Mouse (Mus musculus) hindbrain, embryonic 15.5 days (tissue): ENCODE results near the gene Aprt. TPM values are rescaled to one million over a fixed set of nuclear protein-coding genes. Genes with fewer than 3 reads are reported as not detected.

ENCODE experiments used
- microRNA-seq: library from miRNA; unstranded; fragments of <30 nt; microRNA quantifications from one replicate; pipeline ENCODE4, GENCODE M21; 2016
- polyA plus RNA-seq: library from polyadenylated mRNA; unstranded; fragments of >200 nt; fragmentation: Nextera tagmentation; extraction: Ambion mirVana; gene quantifications from 2 replicates; pipeline ENCODE4 v1.2.1, GENCODE M21; 2015

Aprt gene
- polyA plus RNA-seq, 1 experiment from 2014 or later: 179 TPM

Small RNAs within 50 kb of the gene (microRNA-seq; reads per million reads assigned to microRNA genes)
- gene Mir6396: not detected

Other genes with a start within 250 kb of the Aprt start
- gene Trhr2, start 216.2 kb downstream of the Aprt start, polyA plus RNA-seq: 0.10 and 0.28 TPM in 2 replicates
- 35.5 and 38.1 TPM in 2 replicates for gene Zc3h18, start 200.3 kb downstream of the Aprt start, polyA plus RNA-seq
- not detected in 2 replicates for gene Il17c, start 154.9 kb downstream of the Aprt start, polyA plus RNA-seq
- gene Cyba, start 144.0 kb downstream of the Aprt start, polyA plus RNA-seq: 39.1 and 46.0 TPM in 2 replicates
- gene Mvd, start 133.5 kb downstream of the Aprt start, polyA plus RNA-seq: 70.0 and 70.1 TPM in 2 replicates
- gene Snai3, start 116.2 kb downstream of the Aprt start, polyA plus RNA-seq: not detected in 2 replicates
- gene Rnf166, start 100.8 kb downstream of the Aprt start, polyA plus RNA-seq: 33.9 and 37.9 TPM in 2 replicates
- 78.3 and 80.7 TPM in 2 replicates for gene Ctu2, start 100.8 kb downstream of the Aprt start, polyA plus RNA-seq
- 2.2 and 2.8 TPM in 2 replicates for gene Piezo1, start 25.6 kb downstream of the Aprt start, polyA plus RNA-seq
- gene Cdt1, start 8.9 kb downstream of the Aprt start, polyA plus RNA-seq: 10.6 and 11.5 TPM in 2 replicates
- gene Galns, start 34.6 kb upstream of the Aprt start, polyA plus RNA-seq: 6.8 and 8.1 TPM in 2 replicates
- gene Trappc2l, start 34.7 kb upstream of the Aprt start, polyA plus RNA-seq: 109 and 112 TPM in 2 replicates
- not detected in 2 replicates for gene Pabpn1l, start 45.8 kb upstream of the Aprt start, polyA plus RNA-seq
- gene Cbfa2t3, start 122.2 kb upstream of the Aprt start, polyA plus RNA-seq: 19.1 and 21.2 TPM in 2 replicates
- 15.6 and 17.1 TPM in 2 replicates for gene Acsf3, start 198.6 kb upstream of the Aprt start, polyA plus RNA-seq